Mouse (Mus musculus): ENCODE results near the gene Jam2. TPM values are rescaled to one million over a fixed set of nuclear protein-coding genes. Genes with fewer than 3 reads are reported as not detected.
A peak's percentile ranks its signal among the peaks of the same experiment; 100 is the strongest.

Gene Jam2
- polyA plus RNA-seq, 1 experiment from 2014 or later = 6.3 TPM

GRCm38 (mm10) chr16:84772496-84773267 lies 1.2 kb upstream of the Jam2 start:
- peak; percentile 28 for TF ChIP-seq CTCF (IDR thresholded peaks at IDR 0.05; ENCODE audit: low read depth)
- TF ChIP-seq EP300 (optimal IDR thresholded peaks at IDR 0.05) = no peak
- Histone ChIP-seq H3K9ac (ENCODE audit: low read length) (no peak overlapping the region), H3K36me3 (ENCODE audit: control insufficient read depth, insufficient read depth, low read length) (no peaks in the 10 kb centered on the region), H3K4me2 (replicated peaks; ENCODE audit: low read depth) (no peak overlapping the region), H3K4me3 (ENCODE audit: low read depth, low read length) (no peak overlapping the region), H3K9me3 (ENCODE audit: control insufficient read depth, low read length) (no peaks in the 10 kb centered on the region), H3K4me1 (replicated peaks; ENCODE audit: control insufficient read depth, insufficient read depth) (no peaks in the 10 kb centered on the region), H3K27me3 (ENCODE audit: control insufficient read depth, insufficient read depth, low read length) (no peaks in the 10 kb centered on the region), H3K27ac (replicated peaks) (no peak overlapping the region)
- ATAC-seq (ENCODE audit: low FRiP score, low TSS enrichment) (no peak), DNase-seq (ENCODE audit: low spot score) (no peak)
- WGBS = 41% methylated on average over 8 of the region's 8 CpGs

- H3K9ac ChIP-seq (ENCODE audit: low read length) = no peak overlapping the region
- H3K27me3 ChIP-seq (ENCODE audit: control insufficient read depth, insufficient read depth, low read length) = no peaks in the 10 kb centered on the region
- H3K4me1 ChIP-seq (replicated peaks; ENCODE audit: control insufficient read depth, insufficient read depth) = no peaks in the 10 kb centered on the region
- H3K27ac ChIP-seq (replicated peaks) = no peak overlapping the region
- no peaks in the 10 kb centered on the region for H3K36me3 ChIP-seq (ENCODE audit: control insufficient read depth, insufficient read depth, low read length)
- no peak for ATAC-seq (ENCODE audit: low FRiP score, low TSS enrichment)
- no peak for DNase-seq (ENCODE audit: low spot score)
- TF ChIP-seq CTCF (IDR thresholded peaks at IDR 0.05; ENCODE audit: low read depth) (no peak), EP300 (optimal IDR thresholded peaks at IDR 0.05) (no peak)
- peak overlapping the region; percentile 98 for H3K4me2 ChIP-seq (replicated peaks; ENCODE audit: low read depth)
- H3K4me3 ChIP-seq (ENCODE audit: low read depth, low read length) = peak overlapping the region; percentile 59
- 5% methylated on average over 15 of the region's 15 CpGs for WGBS
- H3K9me3 ChIP-seq (ENCODE audit: control insufficient read depth, low read length) = no peaks in the 10 kb centered on the region
Observed at GRCm38 (mm10) chr16:84773268-84773861, 558 bp upstream of the Jam2 start.

GRCm38 (mm10) chr16:84774761-84775231 lies 873 bp downstream of the Jam2 start:
- no peaks in the 10 kb centered on the region for H3K36me3 ChIP-seq (ENCODE audit: control insufficient read depth, insufficient read depth, low read length)
- peak overlapping the region; percentile 98 for H3K4me2 ChIP-seq (replicated peaks; ENCODE audit: low read depth)
- no peaks in the 10 kb centered on the region for H3K27me3 ChIP-seq (ENCODE audit: control insufficient read depth, insufficient read depth, low read length)
- ATAC-seq (ENCODE audit: low FRiP score, low TSS enrichment) = no peak
- 2% methylated on average over 23 of the region's 23 CpGs for WGBS
- DNase-seq (ENCODE audit: low spot score) = peak; percentile 23
- H3K4me1 ChIP-seq (replicated peaks; ENCODE audit: control insufficient read depth, insufficient read depth) = no peaks in the 10 kb centered on the region
- TF ChIP-seq EP300 (optimal IDR thresholded peaks at IDR 0.05) (no peak), CTCF (IDR thresholded peaks at IDR 0.05; ENCODE audit: low read depth) (no peak)
- peak overlapping the region; percentile 56 for H3K9ac ChIP-seq (ENCODE audit: low read length)
- peak overlapping the region; percentile 45; the same call in 1 of the 2 replicates for H3K27ac ChIP-seq (replicated peaks)
- H3K4me3 ChIP-seq (ENCODE audit: low read depth, low read length) = peak overlapping the region; percentile 59
- H3K9me3 ChIP-seq (ENCODE audit: control insufficient read depth, low read length) = no peaks in the 10 kb centered on the region

GRCm38 (mm10) chr16:84775356-84775755 lies 1.4 kb downstream of the Jam2 start:
- H3K27me3 ChIP-seq (ENCODE audit: control insufficient read depth, insufficient read depth, low read length) = no peaks in the 10 kb centered on the region
- no peaks in the 10 kb centered on the region for H3K36me3 ChIP-seq (ENCODE audit: control insufficient read depth, insufficient read depth, low read length)
- H3K4me2 ChIP-seq (replicated peaks; ENCODE audit: low read depth) = peak overlapping the region; percentile 98
- no peaks in the 10 kb centered on the region for H3K4me1 ChIP-seq (replicated peaks; ENCODE audit: control insufficient read depth, insufficient read depth)
- no peak for DNase-seq (ENCODE audit: low spot score)
- H3K9me3 ChIP-seq (ENCODE audit: control insufficient read depth, low read length) = no peaks in the 10 kb centered on the region
- H3K27ac ChIP-seq (replicated peaks) = no peak overlapping the region
- H3K4me3 ChIP-seq (ENCODE audit: low read depth, low read length) = peak overlapping the region; percentile 59
- TF ChIP-seq CTCF (IDR thresholded peaks at IDR 0.05; ENCODE audit: low read depth) (no peak), EP300 (optimal IDR thresholded peaks at IDR 0.05) (no peak)
- no peak for ATAC-seq (ENCODE audit: low FRiP score, low TSS enrichment)
- no peak overlapping the region for H3K9ac ChIP-seq (ENCODE audit: low read length)
- WGBS = 41% methylated on average over 11 of the region's 11 CpGs

- 62% methylated on average over 7 of the region's 7 CpGs for WGBS
- no peak for DNase-seq (ENCODE audit: low spot score)
- no peaks in the 10 kb centered on the region for H3K36me3 ChIP-seq (ENCODE audit: control insufficient read depth, insufficient read depth, low read length)
- H3K9ac ChIP-seq (ENCODE audit: low read length) = no peak overlapping the region
- no peak overlapping the region for H3K27ac ChIP-seq (replicated peaks)
- H3K4me1 ChIP-seq (replicated peaks; ENCODE audit: control insufficient read depth, insufficient read depth) = no peaks in the 10 kb centered on the region
- H3K27me3 ChIP-seq (ENCODE audit: control insufficient read depth, insufficient read depth, low read length) = no peaks in the 10 kb centered on the region
- H3K4me3 ChIP-seq (ENCODE audit: low read depth, low read length) = no peak overlapping the region; the same call in 1 of the 2 replicates
- ATAC-seq (ENCODE audit: low FRiP score, low TSS enrichment) = no peak
- TF ChIP-seq CTCF (IDR thresholded peaks at IDR 0.05; ENCODE audit: low read depth) (peak; percentile 49), EP300 (optimal IDR thresholded peaks at IDR 0.05) (no peak)
- H3K9me3 ChIP-seq (ENCODE audit: control insufficient read depth, low read length) = no peaks in the 10 kb centered on the region
- no peak overlapping the region for H3K4me2 ChIP-seq (replicated peaks; ENCODE audit: low read depth)
Observed at GRCm38 (mm10) chr16:84776089-84776784, 2.3 kb downstream of the Jam2 start.
